Comparison of ENCODE assay signal across 26 mouse cellular contexts in the genomic region with DNA sequence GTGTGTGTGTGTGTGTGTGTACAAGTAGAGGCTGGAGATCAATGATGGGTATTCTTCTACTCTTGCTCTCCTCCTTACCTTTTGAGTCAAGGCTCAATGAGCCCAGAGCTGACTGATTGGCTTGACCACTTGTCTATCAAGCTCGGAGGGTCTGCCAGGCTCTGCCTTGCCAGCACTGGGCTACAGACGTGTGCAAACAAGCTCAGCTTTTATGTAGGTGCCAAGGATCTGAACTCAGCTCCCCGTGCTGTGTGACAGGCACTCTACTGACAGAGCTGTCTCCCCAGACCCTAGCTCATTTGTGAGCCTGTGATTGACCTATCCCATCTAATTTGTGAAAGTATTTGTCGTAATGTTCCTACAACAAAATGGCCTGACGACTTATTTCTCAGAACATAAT. TPM values are rescaled to one million over a fixed set of nuclear protein-coding genes. Genes with fewer than 3 reads are reported as not detected.
A peak's percentile ranks its signal among the peaks of the same experiment; 100 is the strongest.
DNase-seq lines count a peak whose midpoint lies in the region; ATAC-seq and TF ChIP-seq lines count a peak whose summit lies in the region.
"Had no signal": no experiment of that assay in that cellular context is flagged by ENCODE, and none has a peak within 500 bp of the region (broad histone marks: within the 10 kb centered on the region; RNA-seq: fewer than 3 reads in every experiment).

No protein-coding gene starts in this region.

- no peaks in the 10 kb centered on the region for H3K4me1 ChIP-seq in heart, postnatal 0 days (ENCODE audit: control insufficient read depth, insufficient read depth)
- no peaks in the 10 kb centered on the region for H3K4me1 ChIP-seq in heart, embryonic 11.5 days (ENCODE audit: control insufficient read depth, insufficient read depth, low read length)
- H3K4me1 ChIP-seq in kidney, adult 2 months (ENCODE audit: control insufficient read depth, insufficient read depth, low read length): no peaks in the 10 kb centered on the region
- H3K4me1 ChIP-seq: embryonic facial prominence, embryonic 13.5 days; heart, embryonic 10.5 days; limb, embryonic 12.5 days; liver, embryonic 15.5 days; lung, embryonic 15.5 days; megakaryocyte, embryonic 14.5 days; midbrain, embryonic 13.5 days had no signal

- H3K4me3 ChIP-seq in heart, postnatal 0 days (ENCODE audit: low read depth, low read length): no peak overlapping the region
- H3K4me3 ChIP-seq in heart, embryonic 11.5 days (ENCODE audit: low read depth, low read length): no peak overlapping the region
- no peak overlapping the region for H3K4me3 ChIP-seq in kidney, adult 2 months (ENCODE audit: insufficient read depth, low read depth, low read length)
- H3K4me3 ChIP-seq: embryonic facial prominence, embryonic 13.5 days; forebrain, embryonic 10.5 days; heart, embryonic 10.5 days; limb, embryonic 12.5 days; liver, embryonic 15.5 days; lung, embryonic 15.5 days; megakaryocyte, embryonic 14.5 days; midbrain, embryonic 13.5 days had no signal

- H3K9me3 ChIP-seq in heart, postnatal 0 days (replicated peaks; ENCODE audit: control insufficient read depth, low read length): no peaks in the 10 kb centered on the region
- H3K9me3 ChIP-seq in heart, embryonic 11.5 days (replicated peaks; ENCODE audit: control insufficient read depth, low read length): no peaks in the 10 kb centered on the region
- H3K9me3 ChIP-seq: forebrain, embryonic 10.5 days; heart, embryonic 10.5 days; limb, embryonic 12.5 days; liver, embryonic 15.5 days; lung, embryonic 15.5 days; midbrain, embryonic 13.5 days had no signal

- DNase-seq in heart, postnatal 0 days (ENCODE audit: low spot score): no peak
- DNase-seq in urinary bladder, postnatal 25 days (ENCODE audit: low spot score): peak; percentile 1
- no peak for DNase-seq in urinary bladder, adult 2 months (ENCODE audit: low spot score)
- DNase-seq in induced T-regulatory cell, adult 2 months (ENCODE audit: low read depth): peak; percentile 7
- no peak for DNase-seq in kidney, postnatal 4 days
- no peak for DNase-seq in kidney, adult 2 months
- DNase-seq: adrenal gland, postnatal 14 days; cerebellum, adult 11 months; cerebellum, adult 9-11 months; forebrain, postnatal 0 days; heart, postnatal 4 days; kidney, adult 8-10 months; lung, postnatal 36 days had no signal

- TF ChIP-seq EP300 in heart, postnatal 0 days (IDR thresholded peaks at IDR 0.05; ENCODE audit: low read depth): no peak

- H3K4me2 ChIP-seq in heart, postnatal 0 days (ENCODE audit: low read depth, low read length): no peak overlapping the region
- no peak overlapping the region for H3K4me2 ChIP-seq in heart, embryonic 11.5 days
- H3K4me2 ChIP-seq: embryonic facial prominence, embryonic 13.5 days; hindbrain, embryonic 14.5 days; limb, embryonic 12.5 days; liver, embryonic 15.5 days; lung, embryonic 15.5 days; midbrain, embryonic 13.5 days had no signal

- no peak overlapping the region for H3K9ac ChIP-seq in heart, postnatal 0 days (replicated peaks; ENCODE audit: low read depth, low read length)
- H3K9ac ChIP-seq in heart, embryonic 11.5 days (ENCODE audit: low read depth, low read length): no peak overlapping the region
- H3K9ac ChIP-seq: embryonic facial prominence, embryonic 13.5 days; forebrain, postnatal 0 days; hindbrain, embryonic 14.5 days; limb, embryonic 12.5 days; liver, embryonic 15.5 days; lung, embryonic 15.5 days; midbrain, embryonic 13.5 days had no signal

- TF ChIP-seq POLR2A in kidney, adult 2 months (IDR thresholded peaks at IDR 0.05; ENCODE audit: low read depth, low read length): no peak

- WGBS in heart, postnatal 0 days: 86% methylated on average over 5 of the region's 5 CpGs
- 87% methylated on average over 5 of the region's 5 CpGs for WGBS in heart, embryonic 11.5 days (ENCODE audit: insufficient replicate concordance)
- 93% methylated on average over 5 of the region's 5 CpGs for WGBS in kidney, adult 2 months

- 0 out of 2 replicates have a peak, but pooled peaks have one; percentile 41 for ATAC-seq in heart, postnatal 0 days (ENCODE audit: insufficient read depth, low read depth)
- ATAC-seq in heart, embryonic 11.5 days (replicated peaks; ENCODE audit: insufficient number of reproducible peaks, low FRiP score, low TSS enrichment): no peak
- ATAC-seq: forebrain, postnatal 0 days; inflammation-experienced regulatory T-cells, adult 6 months; midbrain, embryonic 13.5 days; Patski had no signal

- no peaks in the 10 kb centered on the region for H3K36me3 ChIP-seq in heart, postnatal 0 days (replicated peaks; ENCODE audit: control insufficient read depth, insufficient read depth, low read length)
- H3K36me3 ChIP-seq in heart, embryonic 11.5 days (ENCODE audit: control insufficient read depth, insufficient read depth, low read length): no peaks in the 10 kb centered on the region
- H3K36me3 ChIP-seq in kidney, adult 2 months (ENCODE audit: control insufficient read depth, insufficient read depth, low read length): no peaks in the 10 kb centered on the region
- H3K36me3 ChIP-seq: embryonic facial prominence, embryonic 13.5 days; forebrain, embryonic 10.5 days; heart, embryonic 10.5 days; limb, embryonic 12.5 days; liver, embryonic 15.5 days; lung, embryonic 15.5 days; midbrain, embryonic 13.5 days had no signal

- H3K27me3 ChIP-seq in heart, postnatal 0 days (ENCODE audit: control insufficient read depth, insufficient read depth, low read length): no peaks in the 10 kb centered on the region
- H3K27me3 ChIP-seq in heart, embryonic 11.5 days (ENCODE audit: control insufficient read depth, insufficient read depth, low read length): no peaks in the 10 kb centered on the region
- no peaks in the 10 kb centered on the region for H3K27me3 ChIP-seq in kidney, adult 2 months (replicated peaks; ENCODE audit: control insufficient read depth, insufficient read depth, low read length)
- H3K27me3 ChIP-seq: embryonic facial prominence, embryonic 13.5 days; limb, embryonic 12.5 days; liver, embryonic 15.5 days; lung, embryonic 15.5 days; midbrain, embryonic 13.5 days; Patski had no signal

- H3K27ac ChIP-seq in heart, postnatal 0 days (ENCODE audit: low read depth): no peak overlapping the region
- no peak overlapping the region for H3K27ac ChIP-seq in heart, embryonic 11.5 days (ENCODE audit: low read depth, low read length)
- no peak overlapping the region for H3K27ac ChIP-seq in kidney, adult 2 months (ENCODE audit: insufficient read depth, low read depth, low read length)
- H3K27ac ChIP-seq: embryonic facial prominence, embryonic 13.5 days; forebrain, embryonic 10.5 days; heart, embryonic 10.5 days; hindbrain, embryonic 14.5 days; kidney, postnatal 0 days; limb, embryonic 12.5 days; liver, embryonic 15.5 days; lung, embryonic 15.5 days; midbrain, embryonic 13.5 days had no signal

- TF ChIP-seq CTCF in heart, postnatal 0 days (IDR thresholded peaks at IDR 0.05; ENCODE audit: low read depth): no peak
- no peak for TF ChIP-seq CTCF in kidney, adult 2 months (conservative IDR thresholded peaks at IDR 0.05; ENCODE audit: insufficient read depth, insufficient read length, low read depth, low read length)

RNA-seq across cellular contexts. Expression of gene Cdc42bpa, which starts 54.2 kb away (rescaled TPM):
- 25.8 and 30.6 TPM in 2 replicates for total RNA-seq in heart, postnatal 0 days (2014; rRNA removed; ENCODE audit: low replicate concordance)
- polyA plus RNA-seq in heart, postnatal 0 days (2015; fragmentation: Nextera tagmentation; extraction: Ambion mirVana): 7.7 and 8.3 TPM in 2 replicates
- polyA plus RNA-seq in heart, embryonic 11.5 days (2014; fragmentation: Nextera tagmentation; extraction: Ambion mirVana): 10.5 and 13.5 TPM in 2 replicates
- 32.7 and 43.3 TPM in 2 replicates for polyA plus RNA-seq in urinary bladder, adult 2 months (2012; rRNA removed)
- polyA plus RNA-seq in kidney, adult 2 months (2012; rRNA removed): 20.2 and 21.0 TPM in 2 replicates

Comparison
In these comparisons a context has a peak if more than half of its experiments do, and no peak if none do; other contexts are left out.
1. DNase-seq: peak in urinary bladder, postnatal 25 days (single experiment) and induced T-regulatory cell, adult 2 months (single experiment); none in heart, postnatal 0 days (single experiment), urinary bladder, adult 2 months (single experiment), kidney, postnatal 4 days (0 of 2) and kidney, adult 2 months (single experiment).